Mouse (Mus musculus) layer of hippocampus, adult 11-12 months (tissue): ENCODE data around the gene Wnt7a.

ENCODE experiments used
- DNase-seq: peaks from one replicate; pipeline ENCODE4 v3.0.0; 2022; ENCODE audit warnings: low spot score

Gene Wnt7a

DNA sequence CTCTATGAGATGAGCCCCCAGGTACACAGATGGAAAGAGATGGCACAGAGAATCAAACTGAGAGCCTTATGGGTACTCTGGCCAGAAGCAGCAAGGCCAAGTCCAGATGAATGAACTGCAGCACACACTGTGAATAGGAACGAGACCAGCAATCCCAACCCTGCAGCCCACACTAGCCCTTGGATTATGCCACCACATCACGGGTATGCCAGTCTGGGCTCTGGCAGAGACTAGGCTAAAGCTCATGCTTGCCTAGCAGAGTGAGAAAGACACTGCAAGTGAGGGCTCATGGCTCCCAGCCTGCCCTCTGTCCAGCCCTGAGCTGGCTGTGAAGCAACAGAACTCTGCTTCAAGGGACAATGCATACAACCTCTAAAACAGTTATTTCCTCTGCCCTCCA lies 26.7 kb downstream of the Wnt7a start:
- DNase-seq, result no peak

DNA sequence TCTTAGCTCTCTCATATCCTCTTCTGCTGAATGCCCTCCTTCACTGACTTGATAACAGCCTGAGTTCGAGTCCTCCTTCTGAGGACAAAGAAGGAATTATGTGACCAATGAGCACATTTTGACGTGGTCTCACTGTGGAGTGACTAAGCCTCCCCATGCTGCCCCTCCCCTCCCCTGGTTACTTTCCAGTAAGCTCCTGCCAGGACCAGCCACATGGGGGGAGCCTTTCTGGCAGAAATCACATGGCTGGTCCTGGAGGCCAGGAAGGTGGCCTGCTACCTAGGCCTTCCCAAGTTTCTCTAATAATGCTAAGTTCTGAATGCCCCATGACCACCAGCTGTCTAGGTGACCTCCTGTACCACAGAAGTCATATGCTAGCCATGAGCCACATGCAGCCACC lies 27.3 kb downstream of the Wnt7a start:
- no peak for DNase-seq

DNA sequence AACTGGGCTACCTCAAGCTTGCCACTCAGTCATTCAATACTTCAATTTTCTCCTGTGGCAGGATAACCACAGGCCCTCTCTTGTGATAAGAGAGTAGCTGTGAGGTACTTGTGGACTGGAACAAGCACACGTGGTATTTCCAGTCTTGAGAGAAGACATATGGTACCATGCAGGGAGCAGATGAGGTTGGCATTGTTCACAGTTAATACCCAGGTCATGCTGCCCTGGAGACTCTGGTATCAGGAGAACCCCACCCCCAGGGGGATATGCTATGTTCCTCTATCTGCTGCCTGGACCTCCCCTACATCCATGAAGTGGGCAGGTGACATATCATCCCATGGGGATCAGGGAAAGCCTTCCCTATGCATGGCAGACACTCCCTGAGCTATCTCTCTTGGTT lies 27.9 kb downstream of the Wnt7a start:
- DNase-seq, result no peak

DNA sequence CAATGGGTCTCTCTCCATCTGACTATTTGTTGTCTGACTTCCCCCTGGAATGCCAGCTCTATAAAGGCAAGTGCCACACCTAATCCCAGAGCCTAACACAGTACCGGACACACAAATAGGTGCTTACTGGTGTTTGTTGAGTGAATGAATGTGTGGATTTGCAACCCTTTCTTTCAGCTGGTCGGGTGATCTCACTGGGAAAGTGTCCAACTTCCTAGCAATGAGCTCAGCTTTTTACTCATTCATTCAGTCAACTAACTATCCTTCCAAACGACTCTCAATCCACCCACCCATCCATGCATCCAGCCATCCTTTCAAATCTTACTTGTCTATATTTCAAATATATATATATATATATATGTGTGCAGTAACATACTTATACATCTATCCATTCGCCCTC lies 31.3 kb downstream of the Wnt7a start:
- DNase-seq, result no peak

DNA sequence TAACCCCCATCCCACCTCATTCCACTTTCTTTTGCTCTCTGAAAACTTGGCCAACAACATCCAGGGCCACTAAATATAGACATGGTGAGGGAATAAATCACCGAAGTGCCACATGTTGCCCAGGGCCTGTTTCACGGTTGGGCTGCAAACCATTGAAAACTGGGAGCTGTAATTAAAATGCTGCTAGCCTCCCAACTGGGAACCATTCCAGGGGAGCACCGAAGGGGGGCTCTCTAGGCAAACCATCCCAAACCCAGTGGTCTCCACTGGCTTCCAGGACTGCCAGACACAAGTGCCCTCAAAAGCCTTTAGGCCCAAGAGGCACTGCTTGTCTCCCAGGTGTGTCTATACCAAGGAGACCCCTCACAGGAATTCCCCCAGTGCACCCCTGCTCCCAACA lies 31.9 kb downstream of the Wnt7a start:
- no peak for DNase-seq

DNA sequence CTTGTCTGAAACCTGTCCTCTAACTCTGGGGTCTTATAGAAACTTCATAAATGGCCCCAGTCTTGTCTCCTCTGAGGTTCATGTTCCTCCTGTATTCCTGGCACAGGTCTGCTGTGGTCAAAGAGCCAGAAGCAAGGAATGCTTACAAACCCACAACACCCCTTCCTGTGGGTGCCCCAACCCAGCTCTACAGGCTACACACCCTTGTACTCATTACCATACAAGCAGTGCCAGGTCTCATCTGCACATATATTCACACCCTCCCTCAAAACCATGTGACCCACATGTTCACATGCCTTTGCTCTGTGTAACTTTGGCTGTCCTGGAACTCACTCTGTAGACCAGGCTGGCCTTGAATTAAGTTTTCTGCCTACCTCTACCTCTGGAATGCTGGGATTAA lies 38.2 kb downstream of the Wnt7a start:
- DNase-seq, result no peak

DNA sequence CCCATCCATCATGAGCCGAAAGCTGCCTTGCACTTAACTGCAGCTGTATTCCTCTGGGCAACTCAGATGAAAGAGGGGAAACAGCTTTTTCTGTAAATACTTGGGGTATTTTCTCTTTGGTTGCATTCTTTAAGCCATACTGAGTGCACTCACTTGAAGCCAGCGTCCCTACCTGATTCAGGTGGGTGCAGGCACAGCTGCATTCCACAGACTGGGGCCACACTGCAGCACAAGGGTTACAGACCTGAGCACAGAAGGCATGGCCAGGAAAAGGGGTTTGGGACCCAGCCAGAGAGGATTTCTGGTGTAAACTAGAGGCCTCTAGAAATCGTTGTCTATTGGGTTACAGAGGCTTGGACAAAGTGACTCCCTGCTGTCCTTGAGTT lies 38.6 kb downstream of the Wnt7a start:
- DNase-seq, result no peak

DNA sequence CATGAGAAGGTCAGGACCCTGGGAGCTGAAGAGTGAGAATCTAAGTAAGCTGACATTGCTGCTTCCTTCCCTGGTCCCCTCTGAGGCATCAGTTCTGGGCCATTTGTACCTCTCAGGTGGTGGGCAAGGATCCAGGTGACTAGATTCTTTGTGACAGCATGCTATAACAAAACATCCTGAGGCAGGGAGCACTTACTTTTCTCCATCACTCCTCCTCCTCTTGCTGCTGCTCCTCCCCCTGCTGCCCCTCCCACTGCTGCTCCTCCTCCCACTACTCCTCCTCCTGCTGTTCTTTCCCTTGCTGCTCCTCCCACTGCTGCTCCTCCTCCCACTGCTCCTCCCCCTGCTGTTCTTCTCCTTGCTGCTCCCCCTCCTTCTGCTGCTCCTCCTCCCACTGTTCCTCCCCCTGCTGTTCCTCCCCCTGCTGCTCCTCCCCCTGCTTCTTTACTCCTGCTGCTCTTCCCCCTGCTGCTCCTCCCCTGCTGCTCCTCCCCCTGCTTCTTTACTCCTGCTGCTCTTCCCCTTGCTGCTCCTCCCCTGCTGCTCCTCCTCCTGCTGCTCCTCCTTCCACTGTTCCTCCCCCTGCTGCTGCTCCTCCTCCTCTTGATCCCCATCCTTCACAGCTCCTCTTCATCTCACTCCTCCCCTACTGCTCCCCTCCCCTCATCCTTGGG lies 39.1 kb downstream of the Wnt7a start:
- DNase-seq, result no peak

DNA sequence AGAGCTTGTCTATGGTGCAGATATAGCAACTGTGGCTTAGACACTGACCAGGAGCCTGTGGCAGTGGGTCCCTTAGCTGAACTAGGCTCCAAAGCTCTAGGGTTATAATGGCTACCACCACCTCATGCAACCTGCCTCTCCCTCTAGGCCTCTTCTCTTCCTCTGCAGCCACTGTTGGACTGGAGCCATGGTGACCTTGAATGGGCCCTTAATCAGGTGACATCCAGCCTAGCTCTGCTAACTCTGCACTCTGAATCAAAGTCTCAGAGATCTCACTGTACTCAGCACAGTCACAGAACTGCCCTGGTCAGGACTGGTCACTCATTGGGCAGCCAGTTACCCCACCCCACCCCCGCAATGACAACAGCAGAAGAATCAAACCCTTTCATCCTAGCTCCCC lies 44.4 kb downstream of the Wnt7a start:
- DNase-seq, result no peak

DNA sequence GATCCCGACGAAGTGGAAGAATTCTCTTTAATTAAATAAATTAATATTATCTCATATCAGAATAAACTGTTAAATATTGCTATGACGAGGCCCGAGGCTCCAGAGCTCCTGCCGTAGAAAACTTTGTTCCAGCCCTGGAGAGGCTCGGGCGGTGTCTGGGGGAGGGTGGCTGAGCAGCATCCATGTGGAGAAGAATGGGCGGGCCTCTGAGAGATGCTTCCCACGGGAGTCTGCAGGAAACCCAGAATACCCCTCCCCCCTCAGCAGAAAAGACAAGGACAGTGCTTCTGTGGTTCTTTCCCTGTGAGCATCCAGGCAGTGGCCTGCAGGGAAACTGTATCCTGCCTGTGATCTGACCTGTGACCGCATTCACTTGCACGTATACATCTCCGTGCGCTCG lies 45.7 kb downstream of the Wnt7a start:
- DNase-seq, result no peak

DNA sequence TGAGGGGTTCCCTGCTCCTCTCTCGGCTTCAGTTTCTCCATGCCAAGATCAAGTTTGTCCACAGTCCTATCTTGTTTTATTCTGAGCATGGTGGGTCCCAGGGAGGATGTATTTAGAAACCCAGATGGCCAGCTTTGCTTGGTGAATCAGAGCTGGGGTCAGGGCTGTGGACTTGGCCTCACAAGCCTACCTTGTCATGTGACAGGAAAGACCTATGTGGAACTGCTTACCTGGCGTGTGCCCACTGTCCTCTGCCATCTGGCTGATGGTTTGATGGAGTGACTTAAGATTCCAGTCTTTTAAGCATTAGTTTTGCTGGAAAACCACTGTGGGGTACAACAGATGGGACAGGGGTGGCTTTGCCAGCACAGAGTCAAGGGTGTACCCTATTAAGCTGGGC lies 48.4 kb downstream of the Wnt7a start:
- DNase-seq, result no peak

DNA sequence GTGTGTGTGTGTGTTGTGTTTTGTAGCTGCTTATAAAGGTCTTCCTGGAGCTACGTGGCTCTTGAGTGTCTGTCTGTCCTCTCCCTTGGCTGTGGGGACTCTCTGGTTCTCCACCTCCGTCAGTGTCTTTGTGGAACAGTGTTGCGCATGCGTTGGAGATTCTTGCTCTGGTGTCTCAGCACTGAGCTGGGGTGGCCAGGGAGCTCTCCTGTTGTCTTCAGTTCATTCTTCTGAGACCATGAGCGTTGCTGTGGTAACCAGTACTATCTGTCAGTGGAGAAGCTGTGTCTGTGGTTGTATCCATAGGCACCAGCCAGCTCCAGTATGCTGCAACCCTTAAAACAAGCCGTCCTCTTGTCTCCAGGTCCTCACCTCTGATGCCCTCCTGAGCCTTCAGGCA lies 50.2 kb downstream of the Wnt7a start:
- DNase-seq, result no peak

DNA sequence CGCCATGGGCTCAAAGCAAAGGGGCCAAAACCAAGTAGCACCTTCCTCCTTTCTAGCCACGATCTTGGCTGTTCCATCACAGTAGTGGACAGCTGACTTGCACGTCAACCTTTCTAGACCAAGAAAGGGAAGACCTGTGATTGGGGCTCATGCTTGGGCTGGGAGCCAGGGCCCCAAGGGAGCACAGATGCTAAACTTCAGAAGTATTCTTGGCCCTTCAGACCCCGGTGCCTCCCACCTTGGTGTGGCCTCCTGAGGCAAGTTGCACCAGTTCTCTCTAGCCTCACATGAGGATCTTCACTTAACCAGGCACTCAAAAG lies 50.8 kb downstream of the Wnt7a start:
- no peak for DNase-seq

DNA sequence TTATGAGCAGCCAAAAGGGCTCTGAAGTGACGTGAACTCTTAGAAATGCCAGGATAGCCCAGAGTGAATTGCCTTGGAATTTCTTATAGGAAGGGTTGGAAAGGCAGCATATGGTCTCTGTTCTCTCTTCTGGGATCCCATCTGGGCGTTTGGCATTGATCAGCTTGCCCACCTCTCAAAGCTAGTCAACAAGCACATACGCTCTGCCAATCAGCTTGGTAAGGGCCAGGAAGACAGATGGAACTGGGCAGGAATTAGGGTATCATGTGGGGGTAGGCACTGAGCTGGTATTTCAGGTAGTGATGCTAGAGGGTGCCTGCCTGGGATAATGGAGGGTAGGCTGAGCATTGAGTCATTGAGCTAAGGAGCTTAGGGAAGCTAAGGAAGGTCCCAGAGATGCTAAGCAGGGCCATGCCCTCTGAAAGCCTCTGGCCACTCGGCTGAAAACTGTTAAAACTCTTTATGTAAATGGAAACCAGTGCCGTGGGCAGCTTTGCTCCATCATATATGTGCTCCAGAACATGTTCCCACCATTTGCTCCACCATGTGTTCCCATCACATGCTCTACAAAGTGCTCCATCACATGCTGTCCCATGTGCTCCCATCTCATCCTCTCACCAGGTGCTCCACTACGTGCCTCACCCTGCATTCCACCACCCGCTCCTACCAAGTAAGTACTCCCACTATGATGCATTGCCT lies 51.3 kb downstream of the Wnt7a start:
- peak; percentile 73 for DNase-seq

DNA sequence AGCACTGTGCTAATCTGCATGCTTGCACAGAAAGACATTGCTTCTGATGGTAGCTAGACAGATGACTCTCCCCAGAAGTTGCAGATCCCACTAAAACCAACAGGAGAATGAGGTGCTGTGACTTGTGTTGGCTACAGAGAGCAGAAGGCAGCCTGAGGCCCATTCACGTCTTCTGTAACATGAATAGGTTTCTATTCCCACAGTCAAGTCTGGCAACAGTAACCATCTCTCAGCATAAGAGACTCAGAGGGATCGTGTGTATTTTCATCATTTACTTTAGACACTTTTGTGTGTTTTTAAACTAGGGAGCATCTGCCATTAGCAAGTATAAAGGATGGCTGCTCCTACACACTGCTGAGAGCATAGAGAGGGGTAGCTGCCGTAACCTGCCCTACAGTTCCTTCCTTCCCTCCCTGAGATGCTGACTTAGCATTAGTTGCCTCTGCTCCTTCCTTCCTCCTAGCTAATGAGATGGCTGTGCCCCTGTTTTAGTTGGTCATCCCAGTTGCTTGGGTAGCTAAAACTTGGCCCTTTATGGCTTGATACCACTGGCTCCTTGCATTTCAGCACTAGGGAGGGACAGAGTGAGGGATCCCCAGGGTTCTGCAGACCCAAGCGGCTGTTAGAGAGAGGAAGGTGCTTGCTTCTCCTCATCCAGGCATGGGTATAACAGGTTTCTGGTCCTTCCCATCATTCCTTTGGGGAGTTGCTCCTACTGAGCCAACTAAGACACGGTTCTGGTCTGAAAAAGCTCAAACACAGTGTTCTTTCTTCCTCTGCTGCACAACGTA lies 52.1 kb downstream of the Wnt7a start:
- no peak for DNase-seq

DNA sequence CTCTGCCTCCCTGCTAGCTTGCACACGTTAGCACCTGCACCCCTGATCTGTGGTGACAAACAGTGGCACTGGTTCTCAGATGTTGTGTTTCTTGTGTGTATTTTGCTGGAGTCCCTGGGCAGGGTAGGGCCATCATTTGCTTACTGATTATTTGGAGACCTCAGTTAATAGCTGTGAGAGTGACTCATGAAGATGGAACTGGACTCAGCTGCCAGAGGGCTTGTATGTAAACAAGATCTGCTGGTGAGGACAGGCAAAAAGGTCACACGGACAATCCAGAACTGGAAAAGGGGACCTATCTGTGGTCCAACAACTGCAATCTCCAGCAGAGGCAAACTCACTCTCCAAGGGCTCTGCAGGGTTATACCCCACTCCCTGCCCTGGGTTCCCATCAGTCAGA lies 52.8 kb downstream of the Wnt7a start:
- DNase-seq, result no peak

DNA sequence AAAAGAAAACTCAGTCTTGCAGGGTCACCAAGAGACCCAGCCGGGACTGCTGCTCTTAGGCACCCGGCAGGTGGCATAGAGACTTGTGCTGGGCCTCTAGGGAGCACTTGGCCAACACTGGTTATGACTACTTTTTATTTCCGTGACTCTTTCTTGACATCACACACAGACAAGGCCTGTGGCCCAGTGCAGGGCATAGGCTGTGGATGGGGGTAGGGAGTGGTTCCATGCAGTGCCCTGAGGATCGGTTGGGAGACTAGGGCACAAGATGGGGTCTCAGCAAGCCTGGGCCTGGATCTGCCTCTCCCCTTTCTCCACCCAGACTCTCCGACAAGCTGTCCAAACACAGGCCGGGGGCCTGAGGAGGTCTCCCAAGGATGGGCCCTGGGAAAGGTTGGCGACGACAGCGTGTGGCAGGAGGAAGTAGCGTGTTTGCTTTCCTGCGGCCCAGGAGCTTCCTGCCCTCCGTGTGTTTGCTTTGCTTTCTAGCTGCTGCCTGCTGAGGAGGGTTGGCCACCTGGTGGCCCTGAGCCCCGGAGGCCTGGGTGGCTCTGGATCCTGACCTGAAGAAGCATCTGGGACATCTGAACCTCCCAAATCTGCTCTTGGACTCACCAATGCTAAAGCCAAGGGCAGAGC lies 53.8 kb downstream of the Wnt7a start:
- DNase-seq, result no peak

DNA sequence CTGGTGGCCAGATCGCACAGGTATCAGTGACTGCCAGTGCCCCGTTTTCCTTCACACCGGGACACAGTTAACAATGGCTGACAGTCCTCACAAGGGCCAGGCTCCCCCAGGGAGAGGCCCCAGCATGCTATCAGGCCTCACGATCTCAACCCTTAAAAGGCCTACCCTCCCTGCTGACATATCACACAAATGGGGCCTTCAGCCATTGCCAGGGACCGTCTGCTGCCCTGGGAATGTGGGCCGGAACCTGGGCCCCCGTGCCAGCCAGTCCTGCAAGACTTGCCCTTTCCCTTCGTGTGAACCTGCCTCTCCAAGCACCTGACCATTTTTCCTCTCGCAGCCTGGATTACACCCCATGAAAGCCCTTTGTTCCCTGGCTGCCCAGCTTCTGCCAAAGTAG lies 61.5 kb downstream of the Wnt7a start:
- no peak for DNase-seq

DNA sequence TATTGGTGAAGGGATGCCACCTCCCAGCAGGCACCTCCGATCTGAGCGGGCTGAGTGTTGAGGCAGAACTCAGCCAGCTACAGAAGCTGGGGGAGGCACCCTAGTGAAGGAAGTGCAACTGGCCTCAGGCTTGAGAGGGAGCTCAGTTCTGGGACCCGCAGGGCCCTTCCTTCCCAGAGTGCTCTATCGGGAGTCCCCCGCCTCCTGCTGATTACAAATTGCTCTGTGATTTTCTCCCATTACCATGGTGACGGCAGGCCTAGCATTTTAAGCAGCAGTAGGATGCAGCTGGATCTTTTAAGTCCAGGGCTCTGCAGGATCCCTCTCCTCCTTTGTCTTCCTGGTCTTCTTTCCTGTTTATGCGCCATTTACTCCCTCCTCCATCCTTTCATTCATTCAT lies 63.4 kb downstream of the Wnt7a start:
- peak; percentile 35 for DNase-seq

DNA sequence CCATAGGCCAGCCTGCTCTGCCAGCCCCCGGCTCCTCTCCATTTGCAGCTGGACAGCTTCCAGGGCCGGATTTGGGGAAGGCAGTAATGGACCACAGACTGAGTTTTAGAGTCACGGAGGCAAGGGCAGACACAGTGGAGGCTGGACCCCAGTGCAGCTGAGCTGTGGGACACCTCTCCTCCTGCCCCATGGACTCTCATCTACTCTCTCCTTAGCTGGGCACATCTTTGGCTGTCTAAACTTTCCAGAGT lies 64.3 kb downstream of the Wnt7a start:
- no peak for DNase-seq

DNA sequence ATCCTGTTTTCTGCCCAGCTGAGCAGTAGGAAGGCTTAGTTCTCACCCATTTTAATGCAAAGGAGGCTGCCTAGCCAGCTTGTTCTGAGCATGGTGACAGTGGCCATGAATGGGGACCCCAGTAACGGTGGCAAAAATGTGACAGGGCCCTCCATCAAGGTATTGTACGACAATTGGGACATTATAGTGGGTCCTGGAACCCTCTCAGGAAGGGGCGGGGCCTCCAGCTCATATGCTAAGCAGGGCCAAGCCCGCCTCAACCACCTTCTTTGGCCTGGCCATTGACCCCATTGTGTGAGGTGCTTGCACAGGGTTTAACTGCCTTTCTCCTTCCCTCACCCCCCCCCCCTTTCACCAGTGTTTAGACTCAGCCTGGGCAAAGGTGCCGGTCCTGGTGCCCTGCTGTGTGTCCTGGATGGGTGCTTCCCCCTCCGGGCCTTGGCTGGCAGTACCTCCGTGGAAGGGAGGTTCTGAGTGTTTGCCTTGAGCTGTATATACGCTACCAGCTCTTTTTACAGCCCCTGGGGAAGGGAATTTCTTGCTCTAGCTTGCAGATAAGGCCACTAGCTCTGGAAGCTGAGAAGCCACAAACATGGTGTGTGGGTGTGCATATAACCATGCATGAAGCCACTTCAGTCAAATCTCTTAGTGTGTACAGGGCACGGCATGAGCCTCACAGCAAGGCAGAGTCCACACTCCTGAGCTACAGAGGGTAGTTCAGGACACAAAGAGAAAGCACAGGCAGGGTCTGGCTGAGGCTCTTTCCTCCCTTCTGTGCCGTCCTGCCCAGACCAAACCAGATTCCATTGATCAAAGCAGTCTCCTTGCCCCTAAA lies 64.9 kb downstream of the Wnt7a start:
- DNase-seq, result peak; percentile 42

DNA sequence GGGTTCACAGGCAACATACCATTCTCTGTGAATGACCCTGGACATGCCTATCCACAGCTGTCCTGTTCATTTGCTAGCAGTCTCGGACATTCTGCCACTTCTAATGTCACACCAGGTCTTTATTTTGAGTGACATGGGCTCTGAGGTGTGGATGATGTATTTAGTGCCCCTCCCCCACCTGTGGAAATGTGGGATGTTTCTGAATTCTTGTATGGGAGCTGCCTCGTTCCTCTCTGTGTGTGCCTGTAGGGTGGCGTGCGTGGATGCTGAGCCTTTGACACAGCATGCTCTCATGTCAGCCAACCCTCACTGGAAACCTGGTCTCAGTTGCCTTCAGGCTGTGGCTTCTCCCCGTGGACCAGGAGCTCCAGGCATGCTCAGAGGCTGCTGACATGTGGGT lies 66.1 kb downstream of the Wnt7a start:
- no peak for DNase-seq
